Mouse (Mus musculus) natural killer cell, adult 2 months (primary cell): Measurements from ENCODE around the gene Zfp607b.
A peak's percentile ranks its signal among the peaks of the same experiment; 100 is the strongest.

Experiments used
- DNase-seq, 2 experiments: peaks; one replicate each; pipeline ENCODE4 v3.0.0; 2022; ENCODE audit warnings: low spot score in 2 of 2

Gene Zfp607b

GRCm38 (mm10) chr7:27688815-27689612 is at the start of gene Zfp607b:
Gene Zfp607b, plus strand, starts transcription at chr7:27689340.
- DNase-seq, result peak; percentile 95

- no peak for DNase-seq
Observed at GRCm38 (mm10) chr7:27644471-27644870, 44.7 kb upstream of the Zfp607b start.

GRCm38 (mm10) chr7:27646516-27646915 is 42.6 kb upstream of the Zfp607b start:
- DNase-seq, result no peak

- DNase-seq, result no peak
Observed at GRCm38 (mm10) chr7:27647281-27648002, 41.7 kb upstream of the Zfp607b start.

GRCm38 (mm10) chr7:27649723-27650122 is 39.4 kb upstream of the Zfp607b start:
- DNase-seq, result no peak

- DNase-seq, result peak; percentile 39 to 65
Observed at GRCm38 (mm10) chr7:27650949-27651348, 38.2 kb upstream of the Zfp607b start.

GRCm38 (mm10) chr7:27653681-27654437 is 35.3 kb upstream of the Zfp607b start, which contains the start of gene Ttc9b:
Gene Ttc9b, plus strand, starts transcription at chr7:27653915.
- peak in 1 of 2 experiments; percentile 37 for DNase-seq

- peak in 1 of 2 experiments; percentile 18 for DNase-seq
Observed at GRCm38 (mm10) chr7:27654607-27655276, 34.4 kb upstream of the Zfp607b start.

- DNase-seq, result no peak
Observed at GRCm38 (mm10) chr7:27655545-27655944, 33.6 kb upstream of the Zfp607b start.

- no peak for DNase-seq
Observed at GRCm38 (mm10) chr7:27656600-27656999, 32.5 kb upstream of the Zfp607b start.

GRCm38 (mm10) chr7:27657824-27658395 is 31.2 kb upstream of the Zfp607b start:
- no peak for DNase-seq

GRCm38 (mm10) chr7:27658712-27659663 is 30.2 kb upstream of the Zfp607b start:
- no peak for DNase-seq

- no peak for DNase-seq
Observed at GRCm38 (mm10) chr7:27662038-27662437, 27.1 kb upstream of the Zfp607b start.

GRCm38 (mm10) chr7:27673064-27673574 is 16.0 kb upstream of the Zfp607b start:
- DNase-seq, result no peak

GRCm38 (mm10) chr7:27673575-27674131 is 15.5 kb upstream of the Zfp607b start:
- DNase-seq, result peak; percentile 33 to 39

GRCm38 (mm10) chr7:27674195-27674521 is 15.0 kb upstream of the Zfp607b start:
- DNase-seq, result no peak

GRCm38 (mm10) chr7:27674522-27675221 is 14.5 kb upstream of the Zfp607b start, which contains the start of gene Map3k10:
Gene Map3k10, minus strand, starts transcription at chr7:27674598.
- DNase-seq, result peak; percentile 83 to 87

GRCm38 (mm10) chr7:27675222-27675612 is 13.9 kb upstream of the Zfp607b start:
- no peak for DNase-seq

GRCm38 (mm10) chr7:27683218-27683617 is 5.9 kb upstream of the Zfp607b start:
- DNase-seq, result no peak
